Mouse (Mus musculus): Measurements from ENCODE around the gene Olfr1314.

The Olfr1314 gene

DNA sequence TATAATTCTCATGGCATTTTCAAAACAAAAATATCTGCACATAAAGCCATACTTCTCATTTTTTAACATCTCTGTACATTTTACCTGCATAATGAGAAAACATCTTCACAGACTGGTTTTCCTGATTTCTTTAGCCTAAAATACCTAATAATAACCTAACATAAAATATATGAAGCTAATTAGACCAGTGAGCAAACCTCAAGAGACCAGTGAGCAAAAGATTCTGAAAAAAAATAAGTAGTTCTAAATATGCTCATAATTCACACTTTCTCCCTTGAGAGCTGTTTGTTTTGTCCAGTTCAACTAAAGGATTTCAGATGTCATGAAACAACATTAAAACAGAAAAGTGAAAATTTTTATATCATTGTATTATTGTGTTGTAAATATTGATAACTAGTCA, at the start of gene Olfr1314:
Gene Olfr1314 (minus strand): TSS at position 101 of the 400 bp plus-strand sequence.
- no peak for DNase-seq

DNA sequence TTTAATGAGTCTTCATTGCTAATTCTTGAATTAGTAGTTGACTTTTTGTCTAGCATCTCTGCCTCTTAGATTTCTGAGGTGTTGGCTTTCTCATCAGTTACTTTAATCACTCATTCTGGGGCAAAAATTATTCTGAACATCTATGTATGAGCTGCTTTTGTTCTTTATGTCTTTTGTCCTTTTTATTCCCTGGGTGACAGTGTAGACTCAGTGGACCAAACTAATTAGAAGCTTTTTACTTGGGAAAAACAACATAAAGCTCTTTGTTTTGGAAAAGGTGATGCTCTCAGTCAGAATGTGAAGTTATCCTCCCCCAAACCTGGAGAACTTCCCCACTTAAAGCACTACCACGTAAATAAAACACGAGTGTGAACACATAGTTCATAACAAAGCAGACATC, 43.4 kb upstream of the Olfr1314 start, which contains the start of gene Olfr1317:
Gene Olfr1317 (plus strand): TSS at position 301 of the 400 bp plus-strand sequence.
- DNase-seq: no peak

DNA sequence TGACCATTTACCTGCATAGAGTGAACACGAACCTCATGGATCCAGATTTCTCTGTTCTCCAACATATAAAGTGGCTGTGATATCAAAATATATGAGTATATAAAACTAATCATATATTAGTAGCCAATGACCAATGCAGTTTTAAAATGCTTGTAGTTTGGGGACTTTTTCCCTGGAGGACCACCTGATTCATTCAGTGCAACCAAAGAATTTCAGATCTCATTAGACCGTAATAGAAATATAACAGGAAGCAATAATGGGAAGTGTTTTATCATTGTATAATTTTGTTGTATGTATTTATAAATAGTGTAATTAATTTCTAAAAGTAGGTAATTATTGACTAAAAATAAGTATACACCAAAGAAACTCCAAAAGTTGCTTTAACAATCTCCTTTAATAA, 38.3 kb upstream of the Olfr1314 start, which contains the start of gene Olfr1316:
Gene Olfr1316 (minus strand): TSS at position 101 of the 400 bp plus-strand sequence.
- no peak for DNase-seq

DNA sequence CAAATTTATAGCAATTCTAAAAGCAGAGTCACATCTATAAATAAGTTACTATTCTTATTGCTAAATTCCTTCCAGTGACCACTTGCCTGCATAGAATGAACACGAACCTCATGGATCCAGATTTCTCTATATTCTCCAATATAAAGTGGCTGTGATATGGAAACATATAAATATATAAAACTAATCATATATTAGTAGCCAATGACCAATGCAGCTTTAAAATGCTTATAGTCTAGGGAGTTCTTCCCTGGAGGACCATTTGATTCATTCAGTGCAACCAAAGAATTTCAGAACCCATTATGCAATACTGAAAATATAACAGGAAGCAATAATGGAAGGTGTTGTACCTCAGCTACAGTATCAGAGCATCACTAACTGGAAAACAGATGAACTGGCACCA, 18.8 kb upstream of the Olfr1314 start, which contains the start of gene Olfr1315-ps1:
Gene Olfr1315-ps1 (minus strand): TSS at position 101 of the 400 bp plus-strand sequence.
- no peak for DNase-seq

DNA sequence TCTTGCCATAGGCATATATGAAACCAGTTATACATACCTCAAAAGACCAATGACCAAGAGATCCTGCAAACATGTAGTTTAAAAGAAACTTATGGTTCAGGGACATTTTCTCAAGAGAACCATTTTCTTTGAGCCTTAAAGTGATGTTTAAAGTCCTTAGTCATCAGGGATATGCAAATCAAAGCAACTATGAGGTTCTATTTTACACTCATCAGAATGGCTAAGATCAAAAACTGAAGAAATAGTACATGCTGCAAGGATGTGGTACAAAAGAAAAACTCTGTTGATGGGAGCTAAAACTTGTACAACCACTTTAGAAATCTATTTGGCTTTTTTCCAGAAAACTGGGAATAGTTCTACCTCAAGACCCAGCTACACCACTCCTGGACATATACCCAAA, 18.8 kb downstream of the Olfr1314 start, which contains the start of gene Olfr1313:
Gene Olfr1313 (minus strand): TSS at position 101 of the 400 bp plus-strand sequence.
- no peak for DNase-seq

DNA sequence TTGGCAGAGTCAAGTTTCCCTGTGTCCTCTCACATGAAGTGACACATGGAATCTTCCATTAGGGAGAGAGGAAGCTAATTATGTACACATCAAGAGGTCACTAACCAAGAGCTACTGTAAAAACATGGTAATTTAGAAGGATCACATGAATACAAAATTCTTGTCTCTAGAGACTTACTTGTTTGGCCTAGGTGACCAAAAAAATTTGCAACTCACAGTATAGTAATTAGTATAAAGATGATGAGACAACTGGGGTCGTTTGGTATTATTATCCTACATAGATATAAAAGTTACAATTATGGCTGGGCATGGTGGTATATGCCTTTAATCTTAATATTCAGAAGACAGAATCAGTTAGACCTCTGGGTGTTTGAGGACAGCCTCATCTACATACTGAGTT, 46.4 kb downstream of the Olfr1314 start, which contains the start of gene Olfr1312:
Gene Olfr1312 (minus strand): TSS at position 101 of the 400 bp plus-strand sequence.
- DNase-seq: no peak
